Mouse (Mus musculus) cortical plate, adult 2 months (tissue): ENCODE measurements at regions not wholly inside any gene's neighbourhood (a gene's known extent, or its start where the extent isn't known, plus 50 kb on each side); places are given as distances from the start of the nearest gene placed in this dataset.
"Not testable (repeated sequence)": the region's sequence is repeated elsewhere in the genome, so short reads cannot be mapped to it uniquely, and the experiment has no call there.

Source experiments
- H3K27ac ChIP-seq: fragments of 200-500 bp; 2 replicates; pipeline ENCODE4 v1.5.1; 2012; ENCODE audit warnings: low read length, control low read depth, inconsistent platforms; ENCODE audit not compliant: insufficient read depth
- H3K4me1 ChIP-seq: fragments of 200-500 bp; 2 replicates; pipeline ENCODE4 v1.6.1; 2011; ENCODE audit warnings: low read length; ENCODE audit not compliant: control insufficient read depth, insufficient read depth
- H3K4me3 ChIP-seq: fragments of 200-500 bp; 2 replicates; pipeline ENCODE4 v1.5.1; 2011; ENCODE audit warnings: mild to moderate bottlenecking, low read length, control low read depth; ENCODE audit not compliant: insufficient read depth
- CTCF ChIP-seq: fragments of 200-500 bp; IDR thresholded peaks from 2 replicates; pipeline ENCODE4 v1.5.1; 2011; ENCODE audit warnings: mild to moderate bottlenecking, control low read depth, low read length; ENCODE audit not compliant: insufficient read depth; ENCODE audit errors: extremely low read depth
- POLR2A ChIP-seq: fragments of 200-500 bp; IDR thresholded peaks from 2 replicates; pipeline ENCODE4 v1.6.1; 2011; ENCODE audit warnings: mild to moderate bottlenecking, low read length, control low read depth; ENCODE audit not compliant: insufficient read depth; ENCODE audit errors: extremely low read depth

- H3K27ac ChIP-seq: no peak overlapping the region
- H3K4me3 ChIP-seq: no peak overlapping the region
- no peak for TF ChIP-seq POLR2A
- no peak for TF ChIP-seq CTCF
- H3K4me1 ChIP-seq: no peaks in the 10 kb centered on the region
Measured at GRCm38 (mm10) chr3:153144217-153144616, 162.2 kb upstream of the St6galnac5 start.

- TF ChIP-seq CTCF (no peak), POLR2A (no peak)
- Histone ChIP-seq H3K27ac (no peak overlapping the region), H3K4me3 (no peak overlapping the region), H3K4me1 (no peaks in the 10 kb centered on the region)
Measured at GRCm38 (mm10) chr3:153140985-153141384, 158.9 kb upstream of the St6galnac5 start.

- Histone ChIP-seq H3K4me3 (no peak overlapping the region), H3K27ac (no peak overlapping the region), H3K4me1 (no peaks in the 10 kb centered on the region)
- TF ChIP-seq CTCF (no peak), POLR2A (no peak)
Measured at GRCm38 (mm10) chr3:153125335-153125734, 143.3 kb upstream of the St6galnac5 start.

- no peak for TF ChIP-seq POLR2A
- no peak for TF ChIP-seq CTCF
- H3K27ac ChIP-seq: no peak overlapping the region
- H3K4me3 ChIP-seq: no peak overlapping the region
- H3K4me1 ChIP-seq: no peaks in the 10 kb centered on the region
Measured at GRCm38 (mm10) chr3:153121934-153122333, 139.9 kb upstream of the St6galnac5 start.

- Histone ChIP-seq H3K4me3 (no peak overlapping the region), H3K27ac (no peak overlapping the region), H3K4me1 (no peaks in the 10 kb centered on the region)
- no peak for TF ChIP-seq POLR2A
- TF ChIP-seq CTCF: no peak
Measured at GRCm38 (mm10) chr3:153119142-153119541, 137.1 kb upstream of the St6galnac5 start.

GRCm38 (mm10) chr3:153118643-153119042 is 136.6 kb upstream of the St6galnac5 start:
- no peak overlapping the region for H3K27ac ChIP-seq
- no peaks in the 10 kb centered on the region for H3K4me1 ChIP-seq
- no peak overlapping the region for H3K4me3 ChIP-seq
- no peak for TF ChIP-seq CTCF
- TF ChIP-seq POLR2A: no peak

- no peaks in the 10 kb centered on the region for H3K4me1 ChIP-seq
- H3K4me3 ChIP-seq: no peak overlapping the region
- TF ChIP-seq POLR2A (no peak), CTCF (no peak)
- H3K27ac ChIP-seq: no peak overlapping the region
Measured at GRCm38 (mm10) chr3:153105591-153105990, 123.5 kb upstream of the St6galnac5 start.

GRCm38 (mm10) chr3:153090572-153090971 is 108.5 kb upstream of the St6galnac5 start:
- H3K4me1 ChIP-seq, H3K4me3 ChIP-seq, H3K27ac ChIP-seq: not testable (repeated sequence)

GRCm38 (mm10) chr3:153085096-153085788 is 103.2 kb upstream of the St6galnac5 start:
- Histone ChIP-seq H3K4me3 (no peak overlapping the region), H3K27ac (0 out of 2 replicates have a peak overlapping the region, but pooled peaks have one; percentile 9), H3K4me1 (peaks cover 5% of the 10 kb centered on the region; the same call in 1 of the 2 replicates)
- no peak for TF ChIP-seq CTCF
- no peak for TF ChIP-seq POLR2A

- Histone ChIP-seq H3K4me1 (peaks cover 5% of the 10 kb centered on the region; the same call in 1 of the 2 replicates), H3K27ac (no peak overlapping the region), H3K4me3 (no peak overlapping the region)
- TF ChIP-seq POLR2A (no peak), CTCF (no peak)
Measured at GRCm38 (mm10) chr3:153084226-153085095, 102.4 kb upstream of the St6galnac5 start.
